Mouse (Mus musculus) lung, embryonic 16.5 days (tissue): ENCODE results near the gene Cobl. TPM values are rescaled to one million over a fixed set of nuclear protein-coding genes. Genes with fewer than 3 reads are reported as not detected.

ENCODE experiments used
- ATAC-seq: fragments of 200-750 bp; cut with Nextera tagmentation; 2 replicates; pipeline ENCODE4 v1.8.0; 2017; ENCODE audit warnings: low read depth, mild to moderate bottlenecking, moderate library complexity
- H3K27ac ChIP-seq: fragments of 300-500 bp; sonication (generic); 2 replicates; pipeline ENCODE4 v1.5.1; 2014; ENCODE audit warnings: mild to moderate bottlenecking, control low read depth, low read length
- H3K27me3 ChIP-seq: fragments of 300-500 bp; sonication (generic); 2 replicates; pipeline ENCODE4 v1.6.1; 2014; ENCODE audit warnings: low read depth, low read length, mixed read lengths; ENCODE audit not compliant: control insufficient read depth, insufficient read depth
- H3K36me3 ChIP-seq: fragments of 300-500 bp; sonication (generic); 2 replicates; pipeline ENCODE4 v1.6.1; 2014; ENCODE audit warnings: low read length; ENCODE audit not compliant: control insufficient read depth, insufficient read depth
- H3K4me1 ChIP-seq: fragments of 300-500 bp; sonication (generic); replicated peaks from 2 replicates; pipeline ENCODE4 v1.6.1; 2014; ENCODE audit warnings: low read length, mixed read lengths; ENCODE audit not compliant: control insufficient read depth, insufficient read depth
- H3K4me2 ChIP-seq: fragments of 300-500 bp; sonication (generic); 2 replicates; pipeline ENCODE4 v1.6.1; 2014; ENCODE audit warnings: low read depth, low read length, control low read depth
- H3K4me3 ChIP-seq: fragments of 300-500 bp; sonication (generic); 2 replicates; pipeline ENCODE4 v1.5.1; 2014; ENCODE audit warnings: mild to moderate bottlenecking, low read length, control low read depth
- H3K9ac ChIP-seq: fragments of 300-500 bp; sonication (generic); 2 replicates; pipeline ENCODE4 v1.6.1; 2014; ENCODE audit warnings: low read length, control low read depth
- H3K9me3 ChIP-seq: fragments of 300-500 bp; sonication (generic); 2 replicates; pipeline ENCODE4 v1.6.1; 2016; ENCODE audit warnings: low read length; ENCODE audit not compliant: control insufficient read depth
- WGBS: fragments of 180-500 bp; shearing (Covaris S2); extraction: QIAGEN DNeasy Blood & Tissue Kit; methylation state at CpG from one replicate; pipeline ENCODE4 v1.1.7; 2014; 5-methylcytosine and 5-hydroxymethylcytosine counted together
- polyA plus RNA-seq: library from polyadenylated mRNA; unstranded; fragments of >200 nt; fragmentation: Nextera tagmentation; extraction: Ambion mirVana; gene quantifications from 2 replicates; pipeline ENCODE4 v1.2.1, GENCODE M21; 2015

The Cobl gene
- polyA plus RNA-seq, 1 experiment from 2014 or later: 12.4 TPM

DNA sequence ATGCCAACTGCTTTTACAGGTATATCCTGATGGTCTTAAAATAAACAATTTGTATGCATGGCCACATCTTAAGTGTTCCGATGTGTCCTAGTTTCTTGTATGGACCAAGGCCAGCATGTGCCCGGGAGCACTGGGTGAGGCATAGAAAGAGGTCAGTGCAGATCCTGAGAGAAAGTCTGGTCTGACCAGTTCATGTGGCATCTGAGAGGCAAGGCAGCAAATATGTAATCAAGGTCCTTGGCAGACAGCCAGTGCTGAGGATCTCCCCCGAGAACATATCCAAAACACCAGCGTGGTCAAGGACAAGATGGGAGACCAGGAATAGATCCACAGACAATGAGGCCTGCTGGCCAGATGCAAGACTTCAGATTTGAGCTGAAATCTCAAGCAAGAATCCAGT, 81.8 kb downstream of the Cobl start:
- 27% methylated on average over 4 of the region's 4 CpGs for WGBS
- H3K4me2 ChIP-seq: no peak overlapping the region
- H3K27ac ChIP-seq: no peak overlapping the region
- H3K9ac ChIP-seq: no peak overlapping the region
- peaks cover 5% of the 10 kb centered on the region; the same call in 1 of the 2 replicates for H3K4me1 ChIP-seq
- no peak for ATAC-seq
- H3K27me3 ChIP-seq: no peaks in the 10 kb centered on the region
- no peak overlapping the region for H3K4me3 ChIP-seq
- no peaks in the 10 kb centered on the region for H3K9me3 ChIP-seq
- H3K36me3 ChIP-seq: no peaks in the 10 kb centered on the region

DNA sequence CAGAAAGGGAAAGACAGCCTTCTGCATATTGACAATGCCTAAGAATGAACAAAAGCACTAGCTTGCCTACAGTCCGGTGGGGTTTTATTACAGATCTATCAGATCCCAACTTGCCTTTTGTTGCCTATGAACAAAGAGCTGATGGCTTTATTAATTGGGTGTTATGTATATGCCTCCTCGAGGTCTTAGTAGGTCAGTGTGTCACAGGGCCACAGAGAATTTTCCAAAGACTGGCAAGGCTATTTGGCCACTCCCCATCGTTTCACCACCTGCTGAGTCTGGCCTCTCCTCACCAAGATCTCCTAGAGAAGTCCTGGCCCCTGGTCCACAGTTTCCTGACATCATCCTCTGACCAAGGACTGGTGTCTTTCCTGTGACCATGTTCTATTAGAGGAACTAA, 83.7 kb downstream of the Cobl start:
- H3K4me3 ChIP-seq: no peak overlapping the region
- H3K27me3 ChIP-seq: no peaks in the 10 kb centered on the region
- H3K9me3 ChIP-seq: no peaks in the 10 kb centered on the region
- no peak overlapping the region for H3K27ac ChIP-seq
- 62% methylated on average over 3 of the region's 3 CpGs for WGBS
- ATAC-seq: no peak
- H3K4me1 ChIP-seq: peaks cover 5% of the 10 kb centered on the region; the same call in 1 of the 2 replicates
- H3K36me3 ChIP-seq: no peaks in the 10 kb centered on the region
- H3K9ac ChIP-seq: no peak overlapping the region
- H3K4me2 ChIP-seq: no peak overlapping the region

- ATAC-seq: no peak
- no peaks in the 10 kb centered on the region for H3K9me3 ChIP-seq
- no peak overlapping the region for H3K27ac ChIP-seq
- H3K36me3 ChIP-seq: no peaks in the 10 kb centered on the region; the same call in 1 of the 2 replicates
- 75% methylated on average over 3 of the region's 3 CpGs for WGBS
- H3K4me1 ChIP-seq: no peaks in the 10 kb centered on the region
- H3K4me3 ChIP-seq: no peak overlapping the region
- H3K9ac ChIP-seq: no peak overlapping the region
- no peaks in the 10 kb centered on the region for H3K27me3 ChIP-seq
- no peak overlapping the region for H3K4me2 ChIP-seq
Observed at GRCm38 (mm10) chr11:12376628-12377027, 88.1 kb downstream of the Cobl start.

DNA sequence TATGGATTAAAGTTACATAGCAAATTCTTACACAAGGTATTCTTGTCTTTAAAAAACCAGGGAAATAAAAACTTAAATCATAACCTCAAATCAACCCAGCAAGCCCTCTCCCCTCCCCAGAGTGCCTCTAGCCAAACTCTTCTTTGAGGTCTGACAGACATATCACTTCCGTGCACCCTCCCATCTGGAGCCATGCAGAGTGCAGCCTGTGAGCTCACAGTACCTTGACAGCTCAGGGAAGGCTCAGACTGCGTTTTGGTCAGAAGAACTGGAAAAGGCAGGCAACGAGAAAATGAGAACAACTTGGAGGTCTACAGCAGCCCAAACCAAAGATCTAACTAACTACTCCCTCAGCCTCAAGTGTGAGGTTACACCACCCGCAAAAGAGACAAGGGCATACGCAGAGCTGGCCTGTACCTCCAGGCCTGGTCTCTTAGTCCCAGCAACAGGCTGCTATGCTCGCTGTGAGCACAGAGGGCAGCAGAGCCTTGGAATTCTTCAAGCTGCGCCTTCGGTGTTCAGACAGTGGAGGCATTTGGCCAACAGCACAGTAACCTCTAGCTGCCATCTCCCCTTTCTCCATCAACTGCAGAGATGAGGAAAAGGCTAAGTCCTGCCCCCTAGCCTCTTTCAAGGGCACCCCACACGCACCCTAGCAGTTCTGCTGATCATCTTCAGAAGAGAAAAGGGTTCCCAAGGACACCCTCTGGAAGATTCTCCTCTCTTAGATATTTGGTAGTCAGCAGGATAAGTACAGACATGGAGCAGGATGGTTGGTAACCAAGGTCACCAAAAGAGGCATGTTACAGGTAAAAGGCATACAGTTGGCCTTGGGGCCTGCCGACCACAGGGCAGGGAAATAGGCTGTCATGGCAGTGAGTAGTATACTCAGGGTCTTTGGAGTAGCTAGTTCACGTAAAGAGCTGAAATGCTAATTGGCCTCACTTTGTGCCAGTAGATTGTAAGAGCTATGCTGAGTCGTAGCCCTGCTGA, 91.4 kb downstream of the Cobl start:
- Histone ChIP-seq H3K4me2 (no peak overlapping the region), H3K27ac (no peak overlapping the region), H3K36me3 (no peaks in the 10 kb centered on the region; the same call in 1 of the 2 replicates), H3K9me3 (no peaks in the 10 kb centered on the region), H3K27me3 (no peaks in the 10 kb centered on the region), H3K4me1 (no peaks in the 10 kb centered on the region), H3K4me3 (no peak overlapping the region), H3K9ac (no peak overlapping the region)
- ATAC-seq: peak; percentile 95
- 30% methylated on average over 12 of the region's 12 CpGs for WGBS

DNA sequence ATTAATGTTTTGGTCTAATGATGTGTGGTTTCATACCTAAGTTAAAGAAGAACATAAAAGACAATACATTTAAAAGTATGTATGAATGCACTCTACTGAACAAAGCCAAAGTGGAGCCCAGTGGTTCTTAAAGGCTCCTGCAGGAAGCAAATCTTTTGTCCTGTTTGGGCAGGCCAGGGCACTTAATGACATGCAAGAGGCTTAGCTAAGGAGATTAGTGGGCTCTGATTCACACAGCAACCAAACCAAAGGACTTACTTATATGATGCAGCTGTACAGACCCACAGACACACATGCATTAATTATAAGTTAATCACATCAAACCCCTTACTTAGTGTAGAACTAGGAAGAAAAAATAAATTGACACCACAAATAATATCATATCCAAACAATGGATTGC, 93.8 kb downstream of the Cobl start:
- Histone ChIP-seq H3K4me3 (no peak overlapping the region), H3K4me2 (no peak overlapping the region), H3K27me3 (no peaks in the 10 kb centered on the region), H3K9me3 (no peaks in the 10 kb centered on the region), H3K27ac (no peak overlapping the region), H3K4me1 (no peaks in the 10 kb centered on the region), H3K36me3 (no peaks in the 10 kb centered on the region; the same call in 1 of the 2 replicates), H3K9ac (no peak overlapping the region)
- no peak for ATAC-seq

DNA sequence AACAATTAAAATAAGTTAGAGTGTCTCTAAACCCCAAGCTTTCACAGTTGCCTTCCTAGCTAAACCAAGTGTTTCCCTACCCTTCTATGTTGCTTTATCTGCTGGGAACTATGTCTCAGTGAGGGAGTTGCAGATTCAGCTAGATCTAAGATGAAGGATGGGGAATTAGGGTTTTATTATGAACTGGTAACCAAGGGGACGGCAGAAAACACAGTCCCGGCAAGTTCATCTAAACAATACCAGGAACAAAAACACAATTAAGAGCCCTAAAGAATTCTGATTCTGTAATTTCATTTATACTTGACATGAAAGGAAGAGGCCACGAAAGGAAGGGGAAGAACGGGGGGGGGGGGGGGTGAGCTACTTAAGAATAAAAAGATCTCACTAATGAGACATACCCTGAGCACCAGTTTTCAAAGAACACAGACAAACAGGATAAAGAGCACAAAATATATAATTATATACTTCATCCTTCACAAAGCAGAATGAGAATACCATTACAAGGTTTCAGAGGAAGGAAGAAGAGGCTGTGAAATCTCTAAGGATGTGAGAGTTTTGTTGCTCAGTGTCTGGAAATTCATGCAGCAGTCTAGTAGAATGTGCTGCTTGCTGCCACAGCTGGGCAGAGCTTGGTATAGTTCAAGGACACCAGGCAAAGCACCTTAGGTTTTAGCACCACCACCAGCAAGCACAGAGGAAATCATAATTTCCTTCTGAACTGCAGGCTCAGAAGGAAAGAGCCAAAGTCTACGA, 97.2 kb downstream of the Cobl start:
- peak; percentile 51 for ATAC-seq
- no peak overlapping the region; the same call in 1 of the 2 replicates for H3K27ac ChIP-seq
- no peak overlapping the region for H3K4me2 ChIP-seq
- H3K9ac ChIP-seq: no peak overlapping the region
- H3K4me1 ChIP-seq: no peaks in the 10 kb centered on the region
- no peak overlapping the region for H3K4me3 ChIP-seq
- no peaks in the 10 kb centered on the region for H3K27me3 ChIP-seq
- no peaks in the 10 kb centered on the region for H3K9me3 ChIP-seq
- WGBS: 33% methylated on average over 5 of the region's 5 CpGs
- H3K36me3 ChIP-seq: no peaks in the 10 kb centered on the region

DNA sequence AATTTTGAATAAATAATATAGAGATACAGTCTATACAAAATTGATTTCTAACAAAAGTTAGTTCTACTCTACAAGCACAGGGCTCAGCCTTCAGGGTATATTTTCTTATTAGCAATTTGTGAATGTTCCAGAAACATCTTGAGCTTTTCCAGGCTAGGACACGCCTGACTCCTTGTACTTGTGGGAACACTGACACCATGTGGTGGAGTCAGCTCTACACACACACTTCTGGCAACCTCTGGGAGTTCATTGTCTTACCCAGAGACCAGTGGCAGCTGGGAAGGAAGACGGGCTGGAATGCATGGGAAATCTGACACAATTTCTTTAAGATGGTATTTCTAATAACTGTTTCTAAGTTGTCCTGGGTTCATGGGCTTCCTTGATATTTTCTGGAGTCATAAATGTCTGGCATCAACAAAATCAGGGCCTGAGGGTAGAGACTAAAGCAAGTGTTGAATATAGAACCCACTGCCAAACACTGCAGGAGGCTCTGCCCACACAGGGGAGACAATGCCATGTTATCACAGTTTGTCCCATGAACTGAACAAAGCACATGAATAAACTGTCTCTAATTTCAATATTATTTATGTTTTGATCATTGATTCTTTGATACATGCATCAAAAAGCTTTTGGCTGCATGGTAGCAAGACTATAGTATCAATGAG, 105.3 kb downstream of the Cobl start:
- no peaks in the 10 kb centered on the region for H3K9me3 ChIP-seq
- H3K4me3 ChIP-seq: no peak overlapping the region
- H3K27ac ChIP-seq: no peak overlapping the region
- ATAC-seq: peak; percentile 92
- no peaks in the 10 kb centered on the region for H3K27me3 ChIP-seq
- no peak overlapping the region for H3K4me2 ChIP-seq
- H3K36me3 ChIP-seq: no peaks in the 10 kb centered on the region
- H3K4me1 ChIP-seq: no peaks in the 10 kb centered on the region
- H3K9ac ChIP-seq: no peak overlapping the region
- 20% methylated on average over 2 of the region's 2 CpGs for WGBS

- WGBS: 62% methylated on average over 4 of the region's 4 CpGs
- Histone ChIP-seq H3K4me2 (no peak overlapping the region), H3K4me3 (no peak overlapping the region), H3K9ac (0 out of 2 replicates have a peak overlapping the region, but pooled peaks have one; percentile 34), H3K4me1 (no peaks in the 10 kb centered on the region), H3K27ac (0 out of 2 replicates have a peak overlapping the region, but pooled peaks have one; percentile 31), H3K9me3 (no peaks in the 10 kb centered on the region), H3K36me3 (no peaks in the 10 kb centered on the region), H3K27me3 (no peaks in the 10 kb centered on the region)
- ATAC-seq: peak; percentile 42; the same call in 1 of the 2 replicates
Observed at GRCm38 (mm10) chr11:12358602-12359001, 106.2 kb downstream of the Cobl start.
